Mouse (Mus musculus): ENCODE results near the gene Fam193a. TPM values are rescaled to one million over a fixed set of nuclear protein-coding genes. Genes with fewer than 3 reads are reported as not detected.

The Fam193a gene
- total and polyA plus RNA-seq, 2 experiments from 2014 or later: 12.4 to 53.3 TPM

DNA sequence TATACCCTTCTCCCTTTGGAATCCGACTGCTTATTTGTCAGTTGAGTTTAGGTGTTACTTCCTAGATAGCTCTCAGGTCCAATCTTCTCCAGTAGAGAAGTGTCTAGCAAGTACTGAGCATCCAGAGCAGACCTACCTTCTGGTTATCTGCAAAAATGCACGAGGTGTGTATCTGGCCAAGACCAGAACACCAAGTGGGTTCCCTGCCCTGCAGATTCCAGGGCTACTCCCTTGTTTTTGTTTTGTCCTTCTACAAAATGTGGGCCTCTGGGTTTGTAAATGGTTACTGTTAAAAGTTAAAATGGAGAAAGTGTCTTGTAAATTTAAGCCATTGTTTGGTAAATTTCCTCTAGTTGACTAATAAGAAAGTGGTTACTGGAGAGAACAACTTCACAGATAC, 70.0 kb downstream of the Fam193a start:
- Histone ChIP-seq H3K27me3 (ENCODE audit: insufficient read depth, low read length) (no peaks in the 10 kb centered on the region), H3K4me1 (ENCODE audit: insufficient read depth, low read length) (no peaks in the 10 kb centered on the region), H3K9ac (replicated peaks; ENCODE audit: low read length, poor library complexity, severe bottlenecking) (no peak overlapping the region), H3K27ac (ENCODE audit: low read depth, low read length) (no peak overlapping the region), H3K4me2 (ENCODE audit: low read depth, low read length, poor library complexity, severe bottlenecking) (no peak overlapping the region), H3K9me3 (ENCODE audit: low read length) (no peaks in the 10 kb centered on the region), H3K4me3 (ENCODE audit: low read depth, low read length) (no peak overlapping the region), H3K36me3 (ENCODE audit: insufficient read depth, low read length) (peaks cover 56% of the 10 kb centered on the region)
- 96% methylated on average over 2 of the region's 2 CpGs for WGBS
- ATAC-seq (ENCODE audit: low FRiP score): no peak
- DNase-seq (ENCODE audit: low spot score): no peak
- TF ChIP-seq CTCF (IDR thresholded peaks at IDR 0.05): no peak

DNA sequence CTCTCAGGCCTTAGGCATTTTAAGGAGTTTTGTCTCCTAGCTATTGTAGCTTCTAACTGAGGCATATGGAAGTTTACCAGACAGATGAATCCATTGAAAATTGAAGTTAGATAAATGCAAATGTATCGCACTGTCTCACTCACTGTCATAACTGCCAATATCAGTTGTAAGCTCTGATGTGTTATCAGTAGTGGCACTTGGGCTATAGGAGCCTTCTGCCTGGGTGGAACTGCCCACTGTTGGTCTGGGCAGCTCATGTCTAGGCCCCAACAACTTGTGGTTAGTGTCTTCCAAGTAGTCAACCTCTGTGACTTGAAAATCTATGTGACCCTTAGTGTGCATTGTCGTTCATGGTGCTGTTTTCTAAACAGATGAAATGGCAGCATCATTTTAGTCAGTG, 72.1 kb downstream of the Fam193a start:
- Histone ChIP-seq H3K4me3 (ENCODE audit: low read depth, low read length) (no peak overlapping the region), H3K27ac (ENCODE audit: low read depth, low read length) (no peak overlapping the region), H3K4me1 (ENCODE audit: insufficient read depth, low read length) (no peaks in the 10 kb centered on the region), H3K9me3 (ENCODE audit: low read length) (no peaks in the 10 kb centered on the region), H3K4me2 (ENCODE audit: low read depth, low read length, poor library complexity, severe bottlenecking) (no peak overlapping the region), H3K27me3 (ENCODE audit: insufficient read depth, low read length) (no peaks in the 10 kb centered on the region), H3K36me3 (ENCODE audit: insufficient read depth, low read length) (peaks cover 54% of the 10 kb centered on the region), H3K9ac (replicated peaks; ENCODE audit: low read length, poor library complexity, severe bottlenecking) (no peak overlapping the region)
- TF ChIP-seq CTCF (IDR thresholded peaks at IDR 0.05): no peak
- ATAC-seq (ENCODE audit: low FRiP score) (no peak), DNase-seq (ENCODE audit: low spot score) (no peak)
- 93% methylated on average over 2 of the region's 2 CpGs for WGBS

DNA sequence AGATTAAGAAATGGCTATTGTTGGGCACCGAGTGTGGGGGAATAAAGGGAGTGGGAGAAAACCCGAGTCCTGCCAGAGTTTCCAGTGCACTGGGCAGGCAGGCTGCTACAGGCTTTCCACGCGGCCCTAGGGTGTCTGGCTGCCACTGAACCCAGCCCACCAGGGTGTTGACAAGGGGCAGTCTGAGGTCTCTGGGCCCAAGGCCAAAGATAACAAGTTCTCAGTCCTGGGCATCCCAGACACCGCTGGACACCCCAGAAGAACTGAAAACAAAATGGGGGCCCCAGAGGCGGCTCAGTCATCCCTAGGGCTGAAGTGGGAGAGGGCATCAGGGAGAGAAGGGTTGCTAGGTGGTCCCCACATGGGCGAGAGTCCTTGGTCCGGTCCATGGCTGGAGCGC, 76.5 kb downstream of the Fam193a start:
- no peak overlapping the region for H3K4me3 ChIP-seq (ENCODE audit: low read depth, low read length)
- H3K9me3 ChIP-seq (ENCODE audit: low read length): no peaks in the 10 kb centered on the region
- H3K27ac ChIP-seq (ENCODE audit: low read depth, low read length): no peak overlapping the region
- WGBS: 87% methylated on average over 9 of the region's 9 CpGs
- no peak for TF ChIP-seq CTCF (IDR thresholded peaks at IDR 0.05)
- no peak overlapping the region for H3K4me2 ChIP-seq (ENCODE audit: low read depth, low read length, poor library complexity, severe bottlenecking)
- DNase-seq (ENCODE audit: low spot score) (no peak), ATAC-seq (ENCODE audit: low FRiP score) (no peak)
- no peaks in the 10 kb centered on the region for H3K27me3 ChIP-seq (ENCODE audit: insufficient read depth, low read length)
- peaks cover 39% of the 10 kb centered on the region for H3K36me3 ChIP-seq (ENCODE audit: insufficient read depth, low read length)
- no peak overlapping the region for H3K9ac ChIP-seq (replicated peaks; ENCODE audit: low read length, poor library complexity, severe bottlenecking)
- H3K4me1 ChIP-seq (ENCODE audit: insufficient read depth, low read length): no peaks in the 10 kb centered on the region

DNA sequence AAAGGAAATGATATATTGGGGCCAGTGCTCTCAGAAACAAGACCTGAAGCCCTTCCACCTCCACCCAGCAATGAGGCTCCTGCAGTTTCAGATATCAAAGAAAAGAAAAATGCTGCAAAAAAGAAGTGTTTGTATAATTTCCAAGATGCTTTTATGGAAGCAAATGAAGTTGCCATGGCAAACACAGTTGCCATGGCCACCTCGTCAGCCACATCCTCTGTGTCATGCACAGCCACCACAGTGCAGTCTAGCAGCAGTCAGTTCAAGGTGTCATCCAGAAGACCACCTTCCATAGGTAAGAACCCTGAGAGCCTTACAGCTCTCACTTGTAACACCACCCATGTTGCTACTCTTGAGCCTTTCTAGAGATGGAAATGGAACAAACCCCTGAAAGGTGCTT, 89.3 kb downstream of the Fam193a start:
- H3K36me3 ChIP-seq (ENCODE audit: insufficient read depth, low read length): peaks cover 44% of the 10 kb centered on the region
- 88% methylated on average over 1 of the region's 1 CpGs for WGBS

DNA sequence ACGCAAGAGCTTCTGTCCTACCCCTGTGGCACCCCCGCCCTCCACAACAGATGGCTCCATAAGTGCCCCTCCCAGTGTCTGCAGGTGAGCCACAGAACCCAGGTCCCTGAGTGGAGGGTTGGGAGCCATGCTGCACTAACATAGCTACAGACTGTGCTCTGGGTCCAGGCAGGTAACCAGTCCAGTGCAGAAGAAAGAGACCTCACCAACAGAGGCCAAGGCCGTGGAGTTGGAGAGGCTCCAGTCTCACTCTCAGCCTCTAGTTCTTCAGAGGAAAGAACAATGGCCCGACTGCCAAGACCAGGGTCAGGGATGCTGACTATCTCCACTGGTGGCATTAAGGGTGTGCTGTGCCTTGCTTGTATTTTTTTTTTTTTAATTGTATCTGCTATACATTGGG, 91.6 kb downstream of the Fam193a start:
- Histone ChIP-seq H3K27ac (ENCODE audit: low read depth, low read length) (no peak overlapping the region), H3K4me3 (ENCODE audit: low read depth, low read length) (no peak overlapping the region), H3K27me3 (ENCODE audit: insufficient read depth, low read length) (no peaks in the 10 kb centered on the region), H3K4me2 (ENCODE audit: low read depth, low read length, poor library complexity, severe bottlenecking) (no peak overlapping the region), H3K9me3 (ENCODE audit: low read length) (no peaks in the 10 kb centered on the region), H3K9ac (replicated peaks; ENCODE audit: low read length, poor library complexity, severe bottlenecking) (no peak overlapping the region), H3K36me3 (ENCODE audit: insufficient read depth, low read length) (peaks cover 66% of the 10 kb centered on the region), H3K4me1 (ENCODE audit: insufficient read depth, low read length) (no peaks in the 10 kb centered on the region)
- DNase-seq (ENCODE audit: low spot score) (no peak), ATAC-seq (ENCODE audit: low FRiP score) (no peak)
- no peak for TF ChIP-seq CTCF (IDR thresholded peaks at IDR 0.05)
- WGBS: 90% methylated on average over 4 of the region's 4 CpGs

More for the DNA sequence above, 89.3 kb downstream of the Fam193a start:
- no peak for TF ChIP-seq CTCF (IDR thresholded peaks at IDR 0.05)
- no peak overlapping the region for H3K4me3 ChIP-seq (ENCODE audit: low read depth, low read length)
- H3K4me2 ChIP-seq (ENCODE audit: low read depth, low read length, poor library complexity, severe bottlenecking): no peak overlapping the region
- H3K9me3 ChIP-seq (ENCODE audit: low read length): no peaks in the 10 kb centered on the region
- H3K27ac ChIP-seq (ENCODE audit: low read depth, low read length): no peak overlapping the region
- no peak for ATAC-seq (ENCODE audit: low FRiP score)
- no peak for DNase-seq (ENCODE audit: low spot score)
- no peak overlapping the region for H3K9ac ChIP-seq (replicated peaks; ENCODE audit: low read length, poor library complexity, severe bottlenecking)
- no peaks in the 10 kb centered on the region for H3K27me3 ChIP-seq (ENCODE audit: insufficient read depth, low read length)
- H3K4me1 ChIP-seq (ENCODE audit: insufficient read depth, low read length): no peaks in the 10 kb centered on the region

DNA sequence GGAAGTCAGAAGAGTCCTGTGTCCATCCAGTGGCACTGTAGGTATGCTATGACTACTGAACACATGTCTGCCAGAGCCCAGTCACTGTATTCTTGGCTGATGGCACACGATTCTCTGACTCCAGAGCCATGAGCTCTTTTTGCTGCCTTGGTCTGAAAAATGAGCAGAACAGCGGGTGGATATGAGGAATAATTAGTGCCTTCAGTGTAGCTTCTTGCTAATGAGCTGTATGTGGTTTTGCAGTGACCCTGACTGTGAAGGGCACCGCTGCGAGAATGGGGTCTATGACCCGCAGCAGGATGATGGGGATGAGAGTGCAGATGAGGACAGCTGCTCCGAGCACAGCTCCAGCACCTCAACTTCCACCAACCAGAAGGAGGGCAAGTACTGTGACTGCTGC, 92.1 kb downstream of the Fam193a start:
- H3K4me3 ChIP-seq (ENCODE audit: low read depth, low read length): no peak overlapping the region
- ATAC-seq (ENCODE audit: low FRiP score): no peak
- H3K36me3 ChIP-seq (ENCODE audit: insufficient read depth, low read length): peaks cover 71% of the 10 kb centered on the region
- WGBS: 92% methylated on average over 6 of the region's 6 CpGs
- DNase-seq (ENCODE audit: low spot score): no peak
- no peak overlapping the region for H3K4me2 ChIP-seq (ENCODE audit: low read depth, low read length, poor library complexity, severe bottlenecking)
- TF ChIP-seq CTCF (IDR thresholded peaks at IDR 0.05): no peak
- H3K4me1 ChIP-seq (ENCODE audit: insufficient read depth, low read length): no peaks in the 10 kb centered on the region
- no peak overlapping the region for H3K9ac ChIP-seq (replicated peaks; ENCODE audit: low read length, poor library complexity, severe bottlenecking)
- H3K27me3 ChIP-seq (ENCODE audit: insufficient read depth, low read length): no peaks in the 10 kb centered on the region
- no peaks in the 10 kb centered on the region for H3K9me3 ChIP-seq (ENCODE audit: low read length)
- no peak overlapping the region for H3K27ac ChIP-seq (ENCODE audit: low read depth, low read length)
